Mouse (Mus musculus) thymus, postnatal 10 days (tissue): Measurements from ENCODE around the gene Hs6st3.

Experiments
- DNase-seq, 2 experiments: peaks; one replicate each; pipeline ENCODE4 v3.0.0; 2021; ENCODE audit warnings: low spot score in 2 of 2

Gene Hs6st3

GRCm38 (mm10) chr14:119797172-119797850, 659.2 kb downstream of the Hs6st3 start:
- DNase-seq: no peak

GRCm38 (mm10) chr14:119798561-119798960, 660.4 kb downstream of the Hs6st3 start:
- DNase-seq: no peak

- no peak for DNase-seq
These were observed 662.7 kb downstream of the Hs6st3 start for GRCm38 (mm10) chr14:119800856-119801255.

GRCm38 (mm10) chr14:119813898-119814297, 675.8 kb downstream of the Hs6st3 start:
- DNase-seq: no peak

- DNase-seq: no peak
These were observed 677.5 kb downstream of the Hs6st3 start for GRCm38 (mm10) chr14:119815616-119816015.

- no peak for DNase-seq
These were observed 682.4 kb downstream of the Hs6st3 start for GRCm38 (mm10) chr14:119820562-119820961.

GRCm38 (mm10) chr14:119831165-119832011, 693.2 kb downstream of the Hs6st3 start:
- no peak for DNase-seq

GRCm38 (mm10) chr14:119832012-119832325, 693.8 kb downstream of the Hs6st3 start:
- no peak for DNase-seq

GRCm38 (mm10) chr14:119832940-119833339, 694.8 kb downstream of the Hs6st3 start:
- DNase-seq: no peak

GRCm38 (mm10) chr14:119834008-119834700, 696.0 kb downstream of the Hs6st3 start:
- no peak for DNase-seq

GRCm38 (mm10) chr14:119836051-119836450, 697.9 kb downstream of the Hs6st3 start:
- DNase-seq: no peak

- DNase-seq: no peak
These were observed 709.4 kb downstream of the Hs6st3 start for GRCm38 (mm10) chr14:119847540-119847939.

GRCm38 (mm10) chr14:119848759-119849298, 710.7 kb downstream of the Hs6st3 start:
- DNase-seq: no peak

GRCm38 (mm10) chr14:119849338-119849737, 711.2 kb downstream of the Hs6st3 start:
- DNase-seq: no peak

- DNase-seq: no peak
These were observed 714.0 kb downstream of the Hs6st3 start for GRCm38 (mm10) chr14:119852139-119852538.

- no peak for DNase-seq
These were observed 719.5 kb downstream of the Hs6st3 start for GRCm38 (mm10) chr14:119857338-119858291.

GRCm38 (mm10) chr14:119873617-119874016, 735.5 kb downstream of the Hs6st3 start:
- DNase-seq: no peak

GRCm38 (mm10) chr14:119892922-119893321, 754.8 kb downstream of the Hs6st3 start:
- DNase-seq: no peak

- DNase-seq: no peak
These were observed 757.0 kb downstream of the Hs6st3 start for GRCm38 (mm10) chr14:119895097-119895496.

GRCm38 (mm10) chr14:119895765-119896465, 757.8 kb downstream of the Hs6st3 start:
- DNase-seq: no peak
